Mouse (Mus musculus): ENCODE results near the gene Prss43. TPM values are rescaled to one million over a fixed set of nuclear protein-coding genes. Genes with fewer than 3 reads are reported as not detected.

Gene Prss43
- polyA plus RNA-seq (2012; rRNA removed) (not detected in 2 replicates), polyA plus RNA-seq (2014; fragmentation: Nextera tagmentation; extraction: Ambion mirVana) (not detected in 2 replicates)

DNA sequence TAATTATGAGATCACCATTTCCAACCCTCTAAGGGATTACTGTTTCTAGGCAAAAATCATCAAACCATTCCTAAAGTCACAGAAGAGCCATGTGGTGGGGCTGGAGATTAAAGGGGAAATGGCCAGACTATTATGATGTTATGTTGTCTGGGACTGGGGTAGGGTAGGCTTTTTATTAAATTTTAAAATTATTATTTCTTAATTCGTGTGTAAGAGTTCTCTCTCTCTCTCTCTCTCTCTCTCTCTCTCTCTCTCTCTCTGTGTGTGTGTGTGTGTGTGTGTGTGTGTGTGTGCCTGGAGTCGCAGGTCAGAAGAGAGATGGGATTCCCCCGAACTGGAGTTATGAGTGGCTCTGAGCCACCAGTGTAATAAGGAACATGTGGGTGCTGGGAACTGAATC, at the start of gene Prss43:
Gene Prss43, plus strand, starts transcription at position 301 of the 400 bp plus-strand sequence.
- 82% methylated on average over 3 of the region's 3 CpGs for WGBS
- H3K27ac ChIP-seq (replicated peaks; ENCODE audit: low read depth, low read length) = no peak within 1 kb of the TSS
- H3K27me3 ChIP-seq (ENCODE audit: control insufficient read depth, insufficient read depth, low read length) = no peaks in the 10 kb centered on the region
- no peak within 1 kb of the TSS for H3K4me3 ChIP-seq (replicated peaks; ENCODE audit: low read length)
- H3K9me3 ChIP-seq (ENCODE audit: control insufficient read depth, low read length) = no peaks in the 10 kb centered on the region
- no peak within 1 kb of the TSS for H3K4me2 ChIP-seq (replicated peaks; ENCODE audit: low read depth, low read length, severe bottlenecking)
- DNase-seq (ENCODE audit: low spot score) = no peak
- ATAC-seq (ENCODE audit: low FRiP score, low read depth) = no peak
- no peaks in the 10 kb centered on the region for H3K4me1 ChIP-seq (ENCODE audit: control insufficient read depth, insufficient read depth, low read length)
- no peak within 1 kb of the TSS for H3K9ac ChIP-seq (ENCODE audit: low read depth, low read length, severe bottlenecking)
- no peak for TF ChIP-seq POLR2A (IDR thresholded peaks at IDR 0.05; ENCODE audit: borderline replicate concordance, extremely low read depth, insufficient read depth, insufficient read length)
- no peaks in the 10 kb centered on the region for H3K36me3 ChIP-seq (ENCODE audit: control insufficient read depth, insufficient read depth, low read length)

DNA sequence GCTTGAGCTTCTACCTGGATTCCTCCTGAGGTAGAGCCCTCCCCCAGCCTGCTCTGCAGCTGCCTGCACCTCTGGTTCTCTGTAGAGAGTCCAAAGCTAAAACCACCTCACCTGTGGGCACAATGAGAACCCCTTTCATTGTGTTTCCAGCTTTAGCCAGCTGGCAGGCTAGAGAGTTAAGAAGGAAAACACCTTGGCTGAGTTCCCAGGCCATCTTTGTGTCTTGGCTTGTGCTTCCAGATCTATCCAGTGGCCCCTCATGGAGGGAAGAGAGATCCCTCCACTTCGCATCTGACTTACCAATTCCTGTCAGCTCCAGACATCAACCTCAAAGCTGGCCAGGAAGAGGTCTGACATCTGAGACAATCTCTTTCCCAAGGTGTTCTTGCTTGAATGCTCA, 48.4 kb upstream of the Prss43 start:
- Histone ChIP-seq H3K4me2 (replicated peaks; ENCODE audit: low read depth, low read length, severe bottlenecking) (no peak overlapping the region), H3K9ac (ENCODE audit: low read depth, low read length, severe bottlenecking) (no peak overlapping the region), H3K4me3 (replicated peaks; ENCODE audit: low read length) (no peak overlapping the region), H3K27ac (replicated peaks; ENCODE audit: low read depth, low read length) (no peak overlapping the region), H3K9me3 (ENCODE audit: control insufficient read depth, low read length) (no peaks in the 10 kb centered on the region), H3K36me3 (ENCODE audit: control insufficient read depth, insufficient read depth, low read length) (no peaks in the 10 kb centered on the region), H3K27me3 (ENCODE audit: control insufficient read depth, insufficient read depth, low read length) (no peaks in the 10 kb centered on the region), H3K4me1 (ENCODE audit: control insufficient read depth, insufficient read depth, low read length) (peaks cover 28% of the 10 kb centered on the region)
- WGBS = 71% methylated on average over 1 of the region's 1 CpGs
- ATAC-seq (ENCODE audit: low FRiP score, low read depth) (no peak), DNase-seq (ENCODE audit: low spot score) (peak; percentile 57)
- no peak for TF ChIP-seq POLR2A (IDR thresholded peaks at IDR 0.05; ENCODE audit: borderline replicate concordance, extremely low read depth, insufficient read depth, insufficient read length)

DNA sequence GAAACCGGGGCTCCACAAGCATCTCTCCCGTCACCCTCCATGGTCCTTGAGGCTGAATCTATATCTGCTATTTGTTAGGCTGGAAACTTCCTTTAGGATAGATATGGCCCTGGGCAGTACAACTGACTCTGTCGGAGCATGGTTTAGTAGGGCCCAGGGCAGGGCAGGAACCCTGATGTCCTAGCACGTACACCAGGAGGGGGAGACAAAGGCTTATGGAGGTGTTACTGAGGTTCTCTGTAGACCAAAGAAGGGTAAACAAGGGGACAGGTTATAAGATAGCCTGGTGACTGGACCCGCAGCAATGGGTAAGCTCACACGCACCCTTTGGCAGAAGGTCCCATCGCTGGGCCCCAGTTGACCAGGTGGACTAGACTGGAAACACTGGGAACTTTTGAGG, 47.9 kb upstream of the Prss43 start:
- no peak for TF ChIP-seq POLR2A (IDR thresholded peaks at IDR 0.05; ENCODE audit: borderline replicate concordance, extremely low read depth, insufficient read depth, insufficient read length)

DNA sequence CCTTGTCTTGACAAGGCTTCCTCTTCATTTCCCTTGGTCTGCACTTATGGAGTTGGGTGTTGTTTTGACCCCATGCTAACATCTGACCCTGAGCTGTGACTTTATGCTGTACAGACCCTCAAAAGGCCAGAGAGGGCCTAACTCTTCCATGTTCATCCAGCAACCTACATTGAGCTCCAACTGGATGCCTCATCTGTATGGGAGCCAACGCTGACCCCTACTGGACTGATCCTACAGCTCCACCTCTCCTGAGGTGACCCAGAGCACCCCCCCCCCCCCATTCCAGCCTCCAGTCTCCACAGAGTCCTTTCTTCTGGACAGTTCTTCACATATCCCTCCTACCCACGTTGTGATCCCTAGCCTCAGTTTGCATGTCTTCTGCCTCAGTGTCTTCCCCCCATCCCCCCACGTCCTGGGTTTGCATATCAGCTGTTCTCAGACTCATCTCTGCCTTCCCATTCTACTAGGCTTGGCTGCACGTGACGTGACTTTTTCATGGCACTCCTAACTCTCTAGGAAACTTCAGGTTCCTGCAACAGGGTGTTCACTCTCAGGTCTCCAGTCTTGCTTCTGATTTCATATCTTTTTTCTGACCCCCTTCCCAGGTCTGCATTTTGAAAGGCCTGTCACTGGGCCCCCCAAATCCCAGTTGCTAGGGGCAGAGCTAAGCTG, 47.1 kb upstream of the Prss43 start:
- Histone ChIP-seq H3K27ac (replicated peaks; ENCODE audit: low read depth, low read length) (no peak overlapping the region), H3K36me3 (ENCODE audit: control insufficient read depth, insufficient read depth, low read length) (no peaks in the 10 kb centered on the region), H3K4me3 (replicated peaks; ENCODE audit: low read length) (no peak overlapping the region), H3K9ac (ENCODE audit: low read depth, low read length, severe bottlenecking) (no peak overlapping the region), H3K9me3 (ENCODE audit: control insufficient read depth, low read length) (no peaks in the 10 kb centered on the region), H3K4me2 (replicated peaks; ENCODE audit: low read depth, low read length, severe bottlenecking) (no peak overlapping the region), H3K27me3 (ENCODE audit: control insufficient read depth, insufficient read depth, low read length) (no peaks in the 10 kb centered on the region), H3K4me1 (ENCODE audit: control insufficient read depth, insufficient read depth, low read length) (peaks cover 28% of the 10 kb centered on the region)
- no peak for TF ChIP-seq POLR2A (IDR thresholded peaks at IDR 0.05; ENCODE audit: borderline replicate concordance, extremely low read depth, insufficient read depth, insufficient read length)
- 65% methylated on average over 5 of the region's 5 CpGs for WGBS
- ATAC-seq (ENCODE audit: low FRiP score, low read depth) = no peak
- DNase-seq (ENCODE audit: low spot score) = peak; percentile 55

More for the DNA sequence above, 47.9 kb upstream of the Prss43 start:
- Histone ChIP-seq H3K9me3 (ENCODE audit: control insufficient read depth, low read length) (no peaks in the 10 kb centered on the region), H3K9ac (ENCODE audit: low read depth, low read length, severe bottlenecking) (no peak overlapping the region), H3K36me3 (ENCODE audit: control insufficient read depth, insufficient read depth, low read length) (no peaks in the 10 kb centered on the region), H3K4me1 (ENCODE audit: control insufficient read depth, insufficient read depth, low read length) (peaks cover 28% of the 10 kb centered on the region), H3K4me3 (replicated peaks; ENCODE audit: low read length) (no peak overlapping the region), H3K27ac (replicated peaks; ENCODE audit: low read depth, low read length) (no peak overlapping the region), H3K27me3 (ENCODE audit: control insufficient read depth, insufficient read depth, low read length) (no peaks in the 10 kb centered on the region), H3K4me2 (replicated peaks; ENCODE audit: low read depth, low read length, severe bottlenecking) (no peak overlapping the region)
- 76% methylated on average over 7 of the region's 7 CpGs for WGBS
- no peak for DNase-seq (ENCODE audit: low spot score)
- ATAC-seq (ENCODE audit: low FRiP score, low read depth) = no peak

DNA sequence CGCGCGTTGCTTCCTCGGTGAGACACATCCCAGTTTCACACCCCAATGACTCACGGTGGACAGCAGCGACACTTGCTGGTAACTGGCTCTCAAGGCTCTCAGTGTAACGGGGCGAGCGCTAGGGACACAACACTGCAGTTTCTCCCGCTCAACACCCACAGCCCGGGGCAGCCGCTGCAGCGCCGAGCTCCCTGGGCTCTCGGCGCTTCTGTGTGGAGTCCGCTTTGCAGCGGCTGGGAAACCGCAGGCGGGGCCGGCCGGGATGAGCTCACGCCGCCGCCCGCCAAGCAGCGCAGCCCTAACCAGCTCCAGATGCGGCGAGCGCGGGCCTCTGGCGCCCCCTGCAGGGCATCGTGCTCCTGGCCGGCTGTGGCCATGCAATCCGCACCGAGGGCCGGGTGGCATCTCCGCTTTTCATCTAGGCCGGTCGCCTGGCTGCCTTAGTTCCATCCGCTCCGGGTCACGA, 45.2 kb upstream of the Prss43 start:
- peak overlapping the region; percentile 65 for H3K9ac ChIP-seq (ENCODE audit: low read depth, low read length, severe bottlenecking)
- ATAC-seq (ENCODE audit: low FRiP score, low read depth) = peak; percentile 94
- WGBS = under 1% methylated on average over 30 of the region's 43 CpGs
- H3K4me1 ChIP-seq (ENCODE audit: control insufficient read depth, insufficient read depth, low read length) = peaks cover 22% of the 10 kb centered on the region
- H3K27me3 ChIP-seq (ENCODE audit: control insufficient read depth, insufficient read depth, low read length) = no peaks in the 10 kb centered on the region
- no peaks in the 10 kb centered on the region for H3K36me3 ChIP-seq (ENCODE audit: control insufficient read depth, insufficient read depth, low read length)
- no peaks in the 10 kb centered on the region for H3K9me3 ChIP-seq (ENCODE audit: control insufficient read depth, low read length)
- peak; percentile 91 for DNase-seq (ENCODE audit: low spot score)
- peak overlapping the region; percentile 85 for H3K4me2 ChIP-seq (replicated peaks; ENCODE audit: low read depth, low read length, severe bottlenecking)
- peak overlapping the region; percentile 78 for H3K27ac ChIP-seq (replicated peaks; ENCODE audit: low read depth, low read length)
- H3K4me3 ChIP-seq (replicated peaks; ENCODE audit: low read length) = peak overlapping the region; percentile 46
- no peak for TF ChIP-seq POLR2A (IDR thresholded peaks at IDR 0.05; ENCODE audit: borderline replicate concordance, extremely low read depth, insufficient read depth, insufficient read length)
